Mouse (Mus musculus): ENCODE measurements around the gene Fgfr1op. TPM values are rescaled to one million over a fixed set of nuclear protein-coding genes. Genes with fewer than 3 reads are reported as not detected.

The Fgfr1op gene
- polyA plus RNA-seq, 1 experiment from 2014 or later: 32.3 TPM

DNA sequence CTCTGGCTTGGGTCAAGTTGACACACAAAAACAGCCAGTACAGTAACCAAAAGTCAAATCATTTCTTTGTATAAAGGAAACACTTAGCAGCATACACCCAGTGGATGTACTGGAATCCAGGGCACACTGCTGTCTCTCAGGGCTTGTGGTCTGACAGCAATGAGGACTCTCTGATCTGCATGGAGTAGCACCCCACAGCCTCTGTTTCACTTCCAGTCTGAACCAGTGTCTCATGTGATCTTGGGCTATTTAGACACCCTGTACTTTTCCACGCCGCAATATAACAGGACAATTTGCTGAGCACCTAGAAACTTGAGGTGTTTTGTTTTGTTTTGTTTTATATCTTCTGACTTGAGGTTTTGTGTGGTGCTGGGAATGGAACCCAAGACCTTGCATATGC is 59.9 kb downstream of the Fgfr1op start:
- WGBS: 77% methylated on average over 2 of the region's 2 CpGs
- no peak for DNase-seq (ENCODE audit: low spot score)
- Histone ChIP-seq H3K36me3 (ENCODE audit: control insufficient read depth, insufficient read depth, low read length) (no peaks in the 10 kb centered on the region), H3K27ac (ENCODE audit: low read depth, low read length) (no peak overlapping the region), H3K9me3 (ENCODE audit: control insufficient read depth, low read length) (no peaks in the 10 kb centered on the region), H3K4me1 (replicated peaks; ENCODE audit: control insufficient read depth, insufficient read depth, low read length) (no peaks in the 10 kb centered on the region), H3K9ac (ENCODE audit: low read depth, low read length) (no peak overlapping the region), H3K4me2 (no peak overlapping the region), H3K27me3 (replicated peaks; ENCODE audit: control insufficient read depth, insufficient read depth, low read length) (no peaks in the 10 kb centered on the region), H3K4me3 (ENCODE audit: low read depth, low read length) (no peak overlapping the region)
- no peak for ATAC-seq (replicated peaks; ENCODE audit: low FRiP score)

DNA sequence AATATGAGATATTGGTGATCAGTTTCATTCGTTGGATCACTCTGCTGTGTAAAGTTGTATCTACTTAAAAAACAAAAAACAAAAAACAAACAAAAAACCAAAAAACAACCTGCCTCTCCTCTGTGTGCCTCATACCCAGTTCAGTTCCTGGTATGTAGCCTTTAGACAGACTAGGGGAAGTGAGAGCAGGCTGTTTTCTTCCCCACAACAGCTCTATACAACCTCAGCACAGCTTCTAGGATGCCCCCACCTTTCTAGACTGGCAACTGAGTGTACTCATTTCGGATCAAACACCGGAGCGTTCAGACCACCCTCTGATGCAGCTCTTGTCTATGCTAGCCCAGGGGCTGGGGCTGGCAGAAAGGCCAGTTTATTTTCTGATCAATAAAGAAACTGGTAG is 60.4 kb downstream of the Fgfr1op start:
- no peak for ATAC-seq (replicated peaks; ENCODE audit: low FRiP score)
- Histone ChIP-seq H3K4me1 (replicated peaks; ENCODE audit: control insufficient read depth, insufficient read depth, low read length) (no peaks in the 10 kb centered on the region), H3K9me3 (ENCODE audit: control insufficient read depth, low read length) (no peaks in the 10 kb centered on the region), H3K9ac (ENCODE audit: low read depth, low read length) (no peak overlapping the region), H3K36me3 (ENCODE audit: control insufficient read depth, insufficient read depth, low read length) (no peaks in the 10 kb centered on the region), H3K4me2 (no peak overlapping the region), H3K27ac (ENCODE audit: low read depth, low read length) (no peak overlapping the region), H3K4me3 (ENCODE audit: low read depth, low read length) (no peak overlapping the region), H3K27me3 (replicated peaks; ENCODE audit: control insufficient read depth, insufficient read depth, low read length) (no peaks in the 10 kb centered on the region)
- 73% methylated on average over 4 of the region's 4 CpGs for WGBS
- no peak for DNase-seq (ENCODE audit: low spot score)

DNA sequence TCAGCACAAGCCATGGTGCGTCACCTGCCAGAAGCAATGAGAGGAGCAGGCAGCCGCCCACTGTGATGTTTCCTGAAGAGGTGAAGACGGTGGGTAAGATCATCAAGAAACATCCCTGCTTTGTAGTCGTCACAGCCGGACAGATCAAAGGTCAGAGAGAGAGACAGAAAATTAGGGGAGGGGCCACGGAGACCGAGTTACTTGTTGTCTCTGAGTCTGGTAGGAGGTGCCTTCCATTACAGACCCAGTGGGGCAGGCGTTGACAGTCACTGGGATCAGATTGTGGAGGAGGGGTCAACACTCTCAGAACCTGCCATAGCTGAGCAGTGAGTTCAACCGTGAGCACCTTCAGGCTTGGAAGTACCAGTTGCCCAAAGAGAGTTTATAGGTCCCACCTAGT is 63.3 kb downstream of the Fgfr1op start:
- WGBS: 39% methylated on average over 9 of the region's 9 CpGs
- no peaks in the 10 kb centered on the region for H3K36me3 ChIP-seq (ENCODE audit: control insufficient read depth, insufficient read depth, low read length)
- H3K4me2 ChIP-seq: no peak overlapping the region
- H3K4me1 ChIP-seq (replicated peaks; ENCODE audit: control insufficient read depth, insufficient read depth, low read length): no peaks in the 10 kb centered on the region
- H3K9ac ChIP-seq (ENCODE audit: low read depth, low read length): no peak overlapping the region
- no peak overlapping the region for H3K4me3 ChIP-seq (ENCODE audit: low read depth, low read length)
- H3K27me3 ChIP-seq (replicated peaks; ENCODE audit: control insufficient read depth, insufficient read depth, low read length): no peaks in the 10 kb centered on the region
- H3K27ac ChIP-seq (ENCODE audit: low read depth, low read length): no peak overlapping the region
- DNase-seq (ENCODE audit: low spot score) (no peak), ATAC-seq (replicated peaks; ENCODE audit: low FRiP score) (no peak)
- no peaks in the 10 kb centered on the region for H3K9me3 ChIP-seq (ENCODE audit: control insufficient read depth, low read length)

- no peak for DNase-seq (ENCODE audit: low spot score)
- no peak overlapping the region for H3K27ac ChIP-seq (ENCODE audit: low read depth, low read length)
Measured at GRCm38 (mm10) chr17:8229607-8230006, 64.3 kb downstream of the Fgfr1op start.

DNA sequence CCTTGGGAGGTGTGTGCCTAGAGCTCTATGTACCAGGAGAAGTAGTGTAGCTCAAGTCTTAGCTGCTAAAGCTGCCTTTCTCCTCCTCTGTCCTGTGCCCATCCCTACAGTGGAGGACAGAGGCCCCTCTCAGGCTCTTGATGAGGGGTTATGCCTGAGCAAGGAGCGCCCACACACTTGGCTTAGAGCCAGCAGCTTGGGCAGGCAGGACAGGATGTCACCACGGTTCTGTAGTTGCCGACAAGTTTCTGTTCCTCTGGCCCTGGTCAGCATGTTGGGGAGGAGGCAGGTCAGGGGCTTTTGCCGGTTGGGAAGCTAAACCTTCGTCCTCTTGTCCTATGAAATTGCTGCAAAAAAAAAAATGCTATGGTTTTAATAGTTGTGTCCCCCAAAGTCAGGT is 66.8 kb downstream of the Fgfr1op start:
- no peak for ATAC-seq (replicated peaks; ENCODE audit: low FRiP score)

More at GRCm38 (mm10) chr17:8229607-8230006, 64.3 kb downstream of the Fgfr1op start:
- Histone ChIP-seq H3K4me1 (replicated peaks; ENCODE audit: control insufficient read depth, insufficient read depth, low read length) (no peaks in the 10 kb centered on the region), H3K27me3 (replicated peaks; ENCODE audit: control insufficient read depth, insufficient read depth, low read length) (no peaks in the 10 kb centered on the region), H3K4me3 (ENCODE audit: low read depth, low read length) (no peak overlapping the region), H3K9me3 (ENCODE audit: control insufficient read depth, low read length) (no peaks in the 10 kb centered on the region), H3K9ac (ENCODE audit: low read depth, low read length) (no peak overlapping the region), H3K4me2 (no peak overlapping the region), H3K36me3 (ENCODE audit: control insufficient read depth, insufficient read depth, low read length) (no peaks in the 10 kb centered on the region)
- WGBS: 78% methylated on average over 3 of the region's 3 CpGs
- ATAC-seq (replicated peaks; ENCODE audit: low FRiP score): no peak

DNA sequence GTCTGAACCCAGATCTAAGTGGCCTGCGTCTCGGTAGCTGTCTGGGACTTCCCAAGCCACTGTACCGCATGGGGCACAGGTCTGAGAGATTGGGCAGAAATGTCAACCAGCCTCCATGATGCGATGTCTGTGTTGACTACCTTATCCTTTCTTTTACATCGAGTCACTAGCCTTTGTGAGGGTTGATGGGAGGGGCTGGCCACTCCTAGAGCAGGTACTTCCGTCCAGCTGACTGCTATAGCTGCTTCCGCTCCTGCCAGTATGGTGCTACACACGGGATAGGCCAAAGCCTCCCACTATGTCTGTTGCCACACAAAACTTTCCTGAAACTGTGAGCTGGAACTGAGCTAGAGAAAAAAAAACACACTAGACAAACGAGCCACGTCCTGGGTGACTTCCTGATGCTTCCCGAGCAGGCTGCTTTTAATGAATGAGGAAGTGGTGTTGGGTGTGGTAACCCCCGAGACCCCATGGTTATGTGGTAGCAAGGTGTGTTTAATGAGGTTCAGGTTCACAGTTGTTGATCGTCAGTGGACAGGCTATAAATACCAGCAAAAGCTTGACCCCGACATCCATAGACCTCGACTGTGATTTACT is 68.4 kb downstream of the Fgfr1op start:
- no peak for ATAC-seq (replicated peaks; ENCODE audit: low FRiP score)
- WGBS: 61% methylated on average over 15 of the region's 15 CpGs
- H3K4me3 ChIP-seq (ENCODE audit: low read depth, low read length): no peak overlapping the region

More for the DNA sequence above, 66.8 kb downstream of the Fgfr1op start:
- Histone ChIP-seq H3K4me1 (replicated peaks; ENCODE audit: control insufficient read depth, insufficient read depth, low read length) (no peaks in the 10 kb centered on the region), H3K9ac (ENCODE audit: low read depth, low read length) (no peak overlapping the region), H3K4me3 (ENCODE audit: low read depth, low read length) (no peak overlapping the region), H3K36me3 (ENCODE audit: control insufficient read depth, insufficient read depth, low read length) (no peaks in the 10 kb centered on the region), H3K27ac (ENCODE audit: low read depth, low read length) (no peak overlapping the region), H3K4me2 (no peak overlapping the region), H3K27me3 (replicated peaks; ENCODE audit: control insufficient read depth, insufficient read depth, low read length) (0 out of 2 replicates have a peak, but pooled peaks cover 3% of the 10 kb centered on the region), H3K9me3 (ENCODE audit: control insufficient read depth, low read length) (no peaks in the 10 kb centered on the region)
- DNase-seq (ENCODE audit: low spot score): no peak
- 60% methylated on average over 5 of the region's 5 CpGs for WGBS

DNA sequence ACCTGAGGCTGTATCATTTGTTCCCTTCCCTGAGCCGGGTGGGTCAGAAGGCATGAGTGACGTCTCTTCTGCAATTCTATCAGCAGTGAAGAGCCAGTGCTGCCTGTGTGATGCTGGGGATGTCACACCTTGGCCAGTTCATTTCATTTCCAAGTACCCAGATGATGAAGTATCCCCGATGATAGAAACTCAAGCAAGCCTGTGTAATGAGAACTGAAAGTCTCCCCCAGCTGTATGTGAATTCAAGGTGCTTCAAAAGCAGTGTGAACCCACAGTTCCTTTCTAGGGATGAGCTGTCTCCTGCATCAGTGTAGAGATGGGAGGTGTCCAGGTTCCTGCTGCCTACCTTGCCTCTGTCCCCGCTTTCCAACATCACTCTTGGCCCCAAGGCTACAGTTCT is 69.2 kb downstream of the Fgfr1op start:
- Histone ChIP-seq H3K9me3 (ENCODE audit: control insufficient read depth, low read length) (no peaks in the 10 kb centered on the region), H3K9ac (ENCODE audit: low read depth, low read length) (no peak overlapping the region), H3K27me3 (replicated peaks; ENCODE audit: control insufficient read depth, insufficient read depth, low read length) (0 out of 2 replicates have a peak, but pooled peaks cover 3% of the 10 kb centered on the region), H3K4me2 (no peak overlapping the region), H3K4me3 (ENCODE audit: low read depth, low read length) (no peak overlapping the region), H3K27ac (ENCODE audit: low read depth, low read length) (no peak overlapping the region), H3K36me3 (ENCODE audit: control insufficient read depth, insufficient read depth, low read length) (no peaks in the 10 kb centered on the region), H3K4me1 (replicated peaks; ENCODE audit: control insufficient read depth, insufficient read depth, low read length) (no peaks in the 10 kb centered on the region)
- ATAC-seq (replicated peaks; ENCODE audit: low FRiP score) (no peak), DNase-seq (ENCODE audit: low spot score) (no peak)
- WGBS: 69% methylated on average over 4 of the region's 4 CpGs

More for the DNA sequence above, 68.4 kb downstream of the Fgfr1op start:
- H3K4me1 ChIP-seq (replicated peaks; ENCODE audit: control insufficient read depth, insufficient read depth, low read length): no peaks in the 10 kb centered on the region
- no peak overlapping the region for H3K4me2 ChIP-seq
- H3K9ac ChIP-seq (ENCODE audit: low read depth, low read length): no peak overlapping the region
- no peaks in the 10 kb centered on the region for H3K9me3 ChIP-seq (ENCODE audit: control insufficient read depth, low read length)
- 0 out of 2 replicates have a peak, but pooled peaks cover 3% of the 10 kb centered on the region for H3K27me3 ChIP-seq (replicated peaks; ENCODE audit: control insufficient read depth, insufficient read depth, low read length)
- H3K27ac ChIP-seq (ENCODE audit: low read depth, low read length): no peak overlapping the region
- DNase-seq (ENCODE audit: low spot score): no peak
- no peaks in the 10 kb centered on the region for H3K36me3 ChIP-seq (ENCODE audit: control insufficient read depth, insufficient read depth, low read length)

DNA sequence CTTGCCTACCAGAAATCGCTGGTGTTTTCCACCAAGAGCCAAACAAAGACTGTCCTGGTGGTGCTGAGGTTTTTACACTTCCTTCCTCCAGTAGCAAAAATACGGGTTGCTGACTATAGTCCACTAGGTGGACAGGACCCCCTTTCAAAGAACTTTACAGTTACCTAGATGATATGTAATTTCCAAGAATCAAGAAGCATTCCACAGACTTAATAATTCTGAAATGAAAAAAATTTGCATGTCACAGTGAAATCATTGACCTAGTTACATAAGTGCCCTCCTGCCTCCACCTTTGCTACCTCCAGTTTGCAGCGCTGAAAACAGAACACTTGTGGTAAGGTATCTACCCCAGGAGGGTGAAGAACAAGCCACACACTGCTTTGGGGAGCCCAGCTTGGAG is 70.4 kb downstream of the Fgfr1op start, which contains the start of gene Ccr6:
TSS of gene Ccr6 (plus strand) at position 301 of the 400 bp plus-strand sequence.
- Histone ChIP-seq H3K9ac (ENCODE audit: low read depth, low read length) (no peak within 1 kb of the TSS), H3K27me3 (replicated peaks; ENCODE audit: control insufficient read depth, insufficient read depth, low read length) (0 out of 2 replicates have a peak, but pooled peaks cover 3% of the 10 kb centered on the region), H3K4me1 (replicated peaks; ENCODE audit: control insufficient read depth, insufficient read depth, low read length) (no peaks in the 10 kb centered on the region), H3K9me3 (ENCODE audit: control insufficient read depth, low read length) (no peaks in the 10 kb centered on the region), H3K4me2 (no peak within 1 kb of the TSS), H3K4me3 (ENCODE audit: low read depth, low read length) (no peak within 1 kb of the TSS), H3K36me3 (ENCODE audit: control insufficient read depth, insufficient read depth, low read length) (no peaks in the 10 kb centered on the region), H3K27ac (ENCODE audit: low read depth, low read length) (no peak within 1 kb of the TSS)
- DNase-seq (ENCODE audit: low spot score): no peak
- ATAC-seq (replicated peaks; ENCODE audit: low FRiP score): no peak
- 50% methylated on average over 3 of the region's 3 CpGs for WGBS

GRCm38 (mm10) chr17:8238012-8238710 is 72.9 kb downstream of the Fgfr1op start:
- no peak overlapping the region for H3K9ac ChIP-seq (ENCODE audit: low read depth, low read length)
- H3K36me3 ChIP-seq (ENCODE audit: control insufficient read depth, insufficient read depth, low read length): no peaks in the 10 kb centered on the region
- DNase-seq (ENCODE audit: low spot score): no peak
- no peak overlapping the region for H3K4me3 ChIP-seq (ENCODE audit: low read depth, low read length)
- H3K9me3 ChIP-seq (ENCODE audit: control insufficient read depth, low read length): no peaks in the 10 kb centered on the region
- 0 out of 2 replicates have a peak, but pooled peaks cover 3% of the 10 kb centered on the region for H3K27me3 ChIP-seq (replicated peaks; ENCODE audit: control insufficient read depth, insufficient read depth, low read length)
- H3K4me2 ChIP-seq: no peak overlapping the region
- H3K27ac ChIP-seq (ENCODE audit: low read depth, low read length): no peak overlapping the region
- H3K4me1 ChIP-seq (replicated peaks; ENCODE audit: control insufficient read depth, insufficient read depth, low read length): no peaks in the 10 kb centered on the region
- no peak for ATAC-seq (replicated peaks; ENCODE audit: low FRiP score)
- WGBS: 66% methylated on average over 15 of the region's 15 CpGs
